Mouse (Mus musculus): ENCODE results near the gene 4930539E08Rik.

- no peak for TF ChIP-seq CTCF (IDR thresholded peaks at IDR 0.05)
- TF ChIP-seq EP300 (IDR thresholded peaks at IDR 0.05): no peak
These were observed 46.5 kb upstream of the 4930539E08Rik start for GRCm38 (mm10) chr17:28961596-28961995.
